Mouse (Mus musculus) lung, postnatal 0 days (tissue): ENCODE data around the gene Btbd35f4. TPM values are rescaled to one million over a fixed set of nuclear protein-coding genes. Genes with fewer than 3 reads are reported as not detected.
"Not testable (repeated sequence)": the region's sequence is repeated elsewhere in the genome, so short reads cannot be mapped to it uniquely, and the experiment has no call there.

ENCODE experiments used
- ATAC-seq: fragments of 200-750 bp; cut with Nextera tagmentation; 2 replicates; pipeline ENCODE4 v1.8.0; 2017; ENCODE audit warnings: moderate library complexity
- DNase-seq: peaks from one replicate; pipeline ENCODE4 v3.0.0-alpha.2; 2016; ENCODE audit warnings: low spot score
- H3K27ac ChIP-seq: fragments of 300-500 bp; sonication (generic); 2 replicates; pipeline ENCODE4 v1.5.1; 2014; ENCODE audit warnings: antibody characterized with exemption, mild to moderate bottlenecking, low read length, mixed read lengths
- H3K27me3 ChIP-seq: fragments of 300-500 bp; sonication (generic); replicated peaks from 2 replicates; pipeline ENCODE4 v1.6.1; 2014; ENCODE audit warnings: low read length, mixed read lengths; ENCODE audit not compliant: insufficient read depth
- H3K36me3 ChIP-seq: fragments of 300-500 bp; sonication (generic); 2 replicates; pipeline ENCODE4 v1.6.1; 2014; ENCODE audit warnings: low read length, mixed read lengths; ENCODE audit not compliant: insufficient read depth
- H3K4me1 ChIP-seq: fragments of 300-500 bp; sonication (generic); 2 replicates; pipeline ENCODE4 v1.6.1; 2014; ENCODE audit warnings: antibody characterized with exemption, low read depth, low read length, mixed read lengths; ENCODE audit not compliant: insufficient read depth
- H3K4me2 ChIP-seq: fragments of 300-500 bp; sonication (generic); replicated peaks from 2 replicates; pipeline ENCODE4 v1.6.1; 2014; ENCODE audit warnings: low read depth, mild to moderate bottlenecking, low read length, moderate library complexity, mixed read lengths
- H3K4me3 ChIP-seq: fragments of 300-500 bp; sonication (generic); 2 replicates; pipeline ENCODE4 v1.5.1; 2014; ENCODE audit warnings: low read depth, low read length
- H3K9ac ChIP-seq: fragments of 300-500 bp; sonication (generic); replicated peaks from 2 replicates; pipeline ENCODE4 v1.6.1; 2014; ENCODE audit warnings: low read depth, mild to moderate bottlenecking
- H3K9me3 ChIP-seq: fragments of 300-500 bp; sonication (generic); 2 replicates; pipeline ENCODE4 v1.6.1; 2016; ENCODE audit warnings: low read length, mixed read lengths
- WGBS: fragments of 180-500 bp; shearing (Covaris S2); extraction: QIAGEN DNeasy Blood & Tissue Kit; methylation state at CpG from one replicate; pipeline ENCODE4 v1.1.7; 2014; 5-methylcytosine and 5-hydroxymethylcytosine counted together
- polyA plus RNA-seq: library from polyadenylated mRNA; unstranded; fragments of >200 nt; fragmentation: Nextera tagmentation; extraction: Ambion mirVana; gene quantifications from 2 replicates; pipeline ENCODE4 v1.2.1, GENCODE M21; 2015

Btbd35f4 gene
- not detected in 2 replicates for polyA plus RNA-seq

DNA sequence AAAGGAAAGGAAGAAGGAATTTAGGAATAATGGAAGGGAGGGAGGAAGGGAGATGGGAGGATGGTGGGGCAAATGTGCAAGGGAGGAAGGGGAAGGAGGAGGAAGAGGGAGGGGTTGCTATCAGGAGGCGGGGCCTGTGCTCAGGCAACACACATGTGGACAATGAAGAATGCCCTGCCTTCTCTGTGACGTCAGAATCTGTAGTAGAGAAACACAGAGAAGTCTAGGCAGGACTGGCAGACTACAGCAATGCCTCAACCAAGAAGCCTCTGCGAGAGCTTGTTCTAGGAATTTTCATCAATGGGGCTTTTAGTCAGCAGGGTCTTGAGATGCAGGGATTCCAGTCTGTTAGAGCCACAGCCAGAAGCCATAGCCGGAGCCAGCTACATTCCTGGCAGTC is at the start of gene Btbd35f4:
TSS of gene Btbd35f4 (plus strand) at position 301 of the 400 bp plus-strand sequence.
- H3K27ac ChIP-seq, ATAC-seq, H3K27me3 ChIP-seq, H3K9me3 ChIP-seq, H3K4me1 ChIP-seq, DNase-seq, H3K4me3 ChIP-seq, H3K4me2 ChIP-seq, H3K36me3 ChIP-seq, H3K9ac ChIP-seq: not testable (repeated sequence)
- no CpG with 5 or more reads among the region's 4 CpGs for WGBS

DNA sequence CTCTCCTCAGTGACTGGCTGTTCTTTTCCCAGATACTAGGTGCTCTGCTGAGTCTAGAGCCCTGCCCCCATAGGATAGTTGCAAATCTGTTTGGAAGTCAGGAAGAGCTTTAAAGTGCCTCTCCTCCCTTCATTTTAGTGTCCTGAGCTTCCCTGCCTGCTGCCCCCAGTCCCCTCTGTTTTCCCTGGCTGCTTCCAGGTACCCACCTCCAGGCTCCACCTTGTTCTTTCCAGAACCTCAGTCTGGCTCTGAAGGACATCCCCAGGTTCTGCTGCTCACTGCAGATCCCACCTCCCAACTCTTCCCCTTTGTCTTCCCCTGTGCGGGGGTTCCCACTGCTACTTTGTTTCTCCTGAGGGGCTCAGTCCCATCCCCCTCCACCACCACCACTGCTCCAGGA is 39.7 kb downstream of the Btbd35f4 start:
- not testable (repeated sequence) for H3K4me2 ChIP-seq, H3K9me3 ChIP-seq, H3K36me3 ChIP-seq, H3K27me3 ChIP-seq, DNase-seq, H3K9ac ChIP-seq, H3K4me1 ChIP-seq, H3K27ac ChIP-seq, ATAC-seq, H3K4me3 ChIP-seq
- no CpG with 5 or more reads among the region's 1 CpGs for WGBS

Other genes with a start within 250 kb of the Btbd35f4 start
- gene Btbd35f27, start 151.6 kb downstream of the Btbd35f4 start, polyA plus RNA-seq = not detected in 2 replicates